Mouse (Mus musculus) kidney, postnatal 0 days (tissue): Measurements from ENCODE around the gene Arid3c. TPM values are rescaled to one million over a fixed set of nuclear protein-coding genes. Genes with fewer than 3 reads are reported as not detected.

Experiments
- ATAC-seq: fragments of 200-750 bp; cut with Nextera tagmentation; replicated peaks from 2 replicates; pipeline ENCODE4 v1.8.0; 2017; ENCODE audit warnings: low read depth, moderate number of reproducible peaks, moderate TSS enrichment, moderate library complexity; ENCODE audit not compliant: low FRiP score
- DNase-seq: peaks from one replicate; pipeline ENCODE4 v3.0.0-alpha.2; 2016; ENCODE audit warnings: low spot score
- H3K27ac ChIP-seq: fragments of 300-500 bp; sonication (generic); 2 replicates; pipeline ENCODE4 v1.5.1; 2014; ENCODE audit warnings: mild to moderate bottlenecking
- H3K27me3 ChIP-seq: fragments of 300-500 bp; sonication (generic); 2 replicates; pipeline ENCODE4 v1.6.1; 2014; ENCODE audit warnings: low read length, mixed read lengths; ENCODE audit not compliant: insufficient read depth
- H3K36me3 ChIP-seq: fragments of 300-500 bp; sonication (generic); 2 replicates; pipeline ENCODE4 v1.6.1; 2014; ENCODE audit warnings: low read length, mixed read lengths; ENCODE audit not compliant: insufficient read depth
- H3K4me1 ChIP-seq: fragments of 300-500 bp; sonication (generic); replicated peaks from 2 replicates; pipeline ENCODE4 v1.6.1; 2014; ENCODE audit warnings: antibody characterized with exemption, low read length, mixed read lengths; ENCODE audit not compliant: insufficient read depth
- H3K4me2 ChIP-seq: fragments of 300-500 bp; sonication (generic); 2 replicates; pipeline ENCODE4 v1.6.1; 2014; ENCODE audit warnings: mild to moderate bottlenecking, low read length, moderate library complexity, mixed read lengths
- H3K4me3 ChIP-seq: fragments of 300-500 bp; sonication (generic); replicated peaks from 2 replicates; pipeline ENCODE4 v1.5.1; 2014; ENCODE audit warnings: low read depth, low read length
- H3K9ac ChIP-seq: fragments of 300-500 bp; sonication (generic); 2 replicates; pipeline ENCODE4 v1.6.1; 2014; ENCODE audit warnings: low read depth, low read length
- H3K9me3 ChIP-seq: fragments of 300-500 bp; sonication (generic); replicated peaks from 2 replicates; pipeline ENCODE4 v1.6.1; 2016; ENCODE audit warnings: low read length, inconsistent platforms, mixed read lengths
- CTCF ChIP-seq: IDR thresholded peaks from 2 replicates; pipeline ENCODE4 v1.5.1; 2016; ENCODE audit warnings: antibody characterized with exemption, low read depth, mild to moderate bottlenecking, moderate library complexity
- WGBS: fragments of 180-500 bp; shearing (Covaris S2); extraction: QIAGEN DNeasy Blood & Tissue Kit; methylation state at CpG from one replicate; pipeline ENCODE4 v1.1.7; 2014; 5-methylcytosine and 5-hydroxymethylcytosine counted together
- polyA plus RNA-seq: library from polyadenylated mRNA; unstranded; fragments of >200 nt; fragmentation: Nextera tagmentation; extraction: Ambion mirVana; gene quantifications from 2 replicates; pipeline ENCODE4 v1.2.1, GENCODE M21; 2015

Arid3c gene
- polyA plus RNA-seq, 1 experiment from 2014 or later = 0.14 TPM

GRCm38 (mm10) chr4:41678863-41679262 lies 52.1 kb downstream of the Arid3c start:
- 43% methylated on average over 6 of the region's 6 CpGs for WGBS
- Histone ChIP-seq H3K4me3 (no peak overlapping the region), H3K36me3 (no peaks in the 10 kb centered on the region), H3K27ac (peak overlapping the region; percentile 28; the same call in 1 of the 2 replicates), H3K4me1 (peaks cover 33% of the 10 kb centered on the region), H3K9ac (no peak overlapping the region), H3K4me2 (no peak overlapping the region), H3K27me3 (no peaks in the 10 kb centered on the region; the same call in 1 of the 2 replicates), H3K9me3 (no peaks in the 10 kb centered on the region)
- no peak for TF ChIP-seq CTCF
- ATAC-seq (no peak), DNase-seq (no peak)

- H3K27ac ChIP-seq = 0 out of 2 replicates have a peak overlapping the region, but pooled peaks have one; percentile 8
- H3K27me3 ChIP-seq = no peaks in the 10 kb centered on the region; the same call in 1 of the 2 replicates
- DNase-seq = peak; percentile 77
- H3K9me3 ChIP-seq = no peaks in the 10 kb centered on the region
- no peak overlapping the region for H3K4me3 ChIP-seq
- ATAC-seq = peak; percentile 77
- no peaks in the 10 kb centered on the region for H3K36me3 ChIP-seq
- H3K4me2 ChIP-seq = no peak overlapping the region
- H3K4me1 ChIP-seq = peaks cover 35% of the 10 kb centered on the region
- TF ChIP-seq CTCF = no peak
- H3K9ac ChIP-seq = no peak overlapping the region
- WGBS = 29% methylated on average over 13 of the region's 13 CpGs
Observed at GRCm38 (mm10) chr4:41677006-41677629, 53.8 kb downstream of the Arid3c start.

DNA sequence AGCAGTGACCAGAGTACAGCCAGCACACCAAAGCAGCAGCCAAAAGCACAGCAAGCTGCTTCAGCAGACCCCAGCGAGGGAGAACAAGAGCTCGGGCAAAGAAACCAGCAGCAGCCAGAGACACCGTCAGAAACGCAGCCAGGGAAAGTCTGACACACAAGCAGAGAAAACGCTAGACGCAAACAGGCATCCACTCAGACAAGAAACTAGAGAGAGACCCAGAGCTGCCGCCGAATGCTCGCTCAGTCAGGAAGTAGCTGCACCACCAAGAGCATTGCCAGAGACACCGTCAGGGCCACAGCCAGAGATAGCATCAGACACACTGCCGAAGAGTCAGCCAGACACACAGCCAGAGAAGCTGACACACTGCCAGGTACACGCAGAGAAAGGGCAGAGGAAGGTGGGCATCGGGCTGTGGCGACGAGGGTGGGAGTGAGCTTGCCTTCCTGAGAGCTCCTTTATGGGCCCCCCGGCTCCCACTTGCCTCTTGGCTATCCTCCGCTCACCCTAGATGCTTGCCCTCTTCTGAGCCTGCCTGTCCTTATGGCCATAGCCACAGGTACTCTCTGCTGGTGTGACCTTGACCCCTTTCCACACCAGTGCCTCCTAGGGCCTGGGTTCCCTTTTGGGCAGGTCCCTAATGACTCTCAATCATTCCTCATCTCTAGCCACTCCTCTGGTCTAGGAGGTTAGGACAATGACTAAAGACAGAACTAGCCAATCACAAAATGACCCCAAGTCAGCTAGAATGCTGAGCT lies 54.5 kb downstream of the Arid3c start:
- DNase-seq = no peak
- WGBS = 56% methylated on average over 17 of the region's 17 CpGs
- ATAC-seq = peak; percentile 77; the same call in 1 of the 2 replicates
- Histone ChIP-seq H3K27me3 (no peaks in the 10 kb centered on the region; the same call in 1 of the 2 replicates), H3K4me2 (no peak overlapping the region), H3K9ac (no peak overlapping the region), H3K27ac (peak overlapping the region; percentile 40; the same call in 1 of the 2 replicates), H3K4me3 (no peak overlapping the region), H3K9me3 (no peaks in the 10 kb centered on the region), H3K4me1 (peaks cover 41% of the 10 kb centered on the region), H3K36me3 (no peaks in the 10 kb centered on the region)
- no peak for TF ChIP-seq CTCF

Other genes starting within 250 kb of the Arid3c start
- 5.3 and 6.1 TPM in 2 replicates for gene AI464131, start 228.1 kb downstream of the Arid3c start, polyA plus RNA-seq
- 0.43 and 0.68 TPM in 2 replicates for gene 1110017D15Rik, start 213.8 kb downstream of the Arid3c start, polyA plus RNA-seq
- gene Fam219a, start 161.6 kb downstream of the Arid3c start, polyA plus RNA-seq = 2.3 and 2.9 TPM in 2 replicates
- gene Dnaic1, start 161.4 kb downstream of the Arid3c start, polyA plus RNA-seq = 1.3 and 2.0 TPM in 2 replicates
- gene Enho, start 90.8 kb downstream of the Arid3c start, polyA plus RNA-seq = 20.2 and 23.9 TPM in 2 replicates
- gene Cntfr, start 34.1 kb downstream of the Arid3c start, polyA plus RNA-seq = 8.6 and 8.7 TPM in 2 replicates
- gene Il11ra1, start 31.2 kb downstream of the Arid3c start, polyA plus RNA-seq = 157 and 159 TPM in 2 replicates
- 63.3 and 65.2 TPM in 2 replicates for gene Rpp25l, start 17.6 kb downstream of the Arid3c start, polyA plus RNA-seq
- gene Dctn3, start 8.0 kb downstream of the Arid3c start, polyA plus RNA-seq = 152 and 154 TPM in 2 replicates
- gene Galt, start 24.1 kb upstream of the Arid3c start, polyA plus RNA-seq = 72.1 and 75.2 TPM in 2 replicates
- gene Sigmar1, start 25.0 kb upstream of the Arid3c start, polyA plus RNA-seq = 58.4 and 64.4 TPM in 2 replicates
- 39.1 and 42.1 TPM in 2 replicates for gene Ccl27a, start 43.1 kb upstream of the Arid3c start, polyA plus RNA-seq
- gene Gm21541, start 172.5 kb upstream of the Arid3c start, polyA plus RNA-seq = 8.4 and 14.8 TPM in 2 replicates
- gene Gm20878, start 210.4 kb upstream of the Arid3c start, polyA plus RNA-seq = 1.2 and 1.5 TPM in 2 replicates
- 0.31 and 0.39 TPM in 2 replicates for gene Fam205a4, start 234.9 kb upstream of the Arid3c start, polyA plus RNA-seq